Mouse (Mus musculus) liver, adult 2 months (tissue): Measurements from ENCODE around the gene C130074G19Rik.

ENCODE experiments used
- CTCF ChIP-seq: fragments of 200-500 bp; IDR thresholded peaks from 2 replicates; pipeline ENCODE4 v1.5.1; 2011; ENCODE audit warnings: low read depth, low read length, control low read depth
- POLR2A ChIP-seq: fragments of 200-500 bp; IDR thresholded peaks from 2 replicates; pipeline ENCODE4 v1.6.1; 2011; ENCODE audit warnings: low read length, control low read depth; ENCODE audit not compliant: insufficient read depth; ENCODE audit errors: extremely low read depth

- TF ChIP-seq POLR2A: no peak
- no peak for TF ChIP-seq CTCF
These were observed 3.1 kb upstream of the C130074G19Rik start for GRCm38 (mm10) chr1:184886160-184886559.
